Mouse (Mus musculus) liver, postnatal 0 days (tissue): ENCODE results near the gene Zfp503. TPM values are rescaled to one million over a fixed set of nuclear protein-coding genes. Genes with fewer than 3 reads are reported as not detected.

ENCODE experiments used
- ATAC-seq: fragments of 200-750 bp; cut with Nextera tagmentation; 2 replicates; pipeline ENCODE4 v1.8.0; 2017; ENCODE audit warnings: mild to moderate bottlenecking, moderate library complexity
- DNase-seq: peaks from one replicate; pipeline ENCODE4 v3.0.0-alpha.2; 2016
- H3K27ac ChIP-seq: fragments of 300-500 bp; sonication (generic); 2 replicates; pipeline ENCODE4 v1.5.1; 2014; ENCODE audit warnings: antibody characterized with exemption, moderate library complexity, mild to moderate bottlenecking, low read depth
- H3K27me3 ChIP-seq: fragments of 300-500 bp; sonication (generic); 2 replicates; pipeline ENCODE4 v1.6.1; 2014; ENCODE audit warnings: low read length, control low read depth, mixed read lengths; ENCODE audit not compliant: insufficient read depth
- H3K36me3 ChIP-seq: fragments of 300-500 bp; sonication (generic); replicated peaks from 2 replicates; pipeline ENCODE4 v1.6.1; 2014; ENCODE audit warnings: mild to moderate bottlenecking, control low read depth, low read length, moderate library complexity, mixed read lengths; ENCODE audit not compliant: insufficient read depth
- H3K4me1 ChIP-seq: fragments of 300-500 bp; sonication (generic); 2 replicates; pipeline ENCODE4 v1.6.1; 2014; ENCODE audit warnings: antibody characterized with exemption, mild to moderate bottlenecking, control low read depth; ENCODE audit not compliant: insufficient read depth
- H3K4me2 ChIP-seq: fragments of 300-500 bp; sonication (generic); 2 replicates; pipeline ENCODE4 v1.6.1; 2014; ENCODE audit warnings: low read depth, mild to moderate bottlenecking, low read length, moderate library complexity, mixed read lengths
- H3K4me3 ChIP-seq: fragments of 300-500 bp; sonication (generic); 2 replicates; pipeline ENCODE4 v1.5.1; 2014; ENCODE audit warnings: low read depth, low read length
- H3K9ac ChIP-seq: fragments of 300-500 bp; sonication (generic); replicated peaks from 2 replicates; pipeline ENCODE4 v1.6.1; 2014; ENCODE audit warnings: mild to moderate bottlenecking, moderate library complexity
- H3K9me3 ChIP-seq: fragments of 300-500 bp; sonication (generic); 2 replicates; pipeline ENCODE4 v1.6.1; 2016; ENCODE audit warnings: mild to moderate bottlenecking, control low read depth, low read length, mixed read lengths
- CTCF ChIP-seq: sonication (generic); IDR thresholded peaks from 2 replicates; pipeline ENCODE4 v1.5.1; 2016; ENCODE audit warnings: antibody characterized with exemption, low read depth
- EP300 ChIP-seq: IDR thresholded peaks from 2 replicates; pipeline ENCODE4 v1.6.1; 2016; ENCODE audit warnings: antibody characterized with exemption, low read depth, mild to moderate bottlenecking
- WGBS: fragments of 180-500 bp; shearing (Covaris S2); extraction: QIAGEN DNeasy Blood & Tissue Kit; methylation state at CpG from one replicate; pipeline ENCODE4 v1.1.7; 2014; ENCODE audit not compliant: insufficient replicate concordance; 5-methylcytosine and 5-hydroxymethylcytosine counted together
- polyA plus RNA-seq: library from polyadenylated mRNA; unstranded; fragments of >200 nt; fragmentation: Nextera tagmentation; extraction: Ambion mirVana; gene quantifications from 2 replicates; pipeline ENCODE4 v1.2.1, GENCODE M21; 2015

The Zfp503 gene
- polyA plus RNA-seq, 1 experiment from 2014 or later = 0.99 TPM

- Histone ChIP-seq H3K36me3 (no peaks in the 10 kb centered on the region), H3K27me3 (no peaks in the 10 kb centered on the region), H3K27ac (peak overlapping the region; percentile 69; the same call in 1 of the 2 replicates), H3K9ac (no peak overlapping the region), H3K9me3 (no peaks in the 10 kb centered on the region), H3K4me1 (0 out of 2 replicates have a peak, but pooled peaks cover 9% of the 10 kb centered on the region), H3K4me3 (no peak overlapping the region), H3K4me2 (0 out of 2 replicates have a peak overlapping the region, but pooled peaks have one; percentile 95)
- ATAC-seq (peak; percentile 29; the same call in 1 of the 2 replicates), DNase-seq (peak; percentile 28)
- WGBS = 30% methylated on average over 2 of the region's 2 CpGs
- no peak for TF ChIP-seq EP300
- peak; percentile 59 for TF ChIP-seq CTCF
Observed at GRCm38 (mm10) chr14:22020885-22021284, 31.5 kb upstream of the Zfp503 start.

- no peak for ATAC-seq
- Histone ChIP-seq H3K27me3 (no peaks in the 10 kb centered on the region), H3K9me3 (no peaks in the 10 kb centered on the region), H3K9ac (peak overlapping the region; percentile 65), H3K36me3 (no peaks in the 10 kb centered on the region), H3K4me3 (peak overlapping the region; percentile 55), H3K4me2 (peak overlapping the region; percentile 95), H3K27ac (peak overlapping the region; percentile 69), H3K4me1 (0 out of 2 replicates have a peak, but pooled peaks cover 9% of the 10 kb centered on the region)
- TF ChIP-seq EP300 (no peak), CTCF (no peak)
- no peak for DNase-seq
- 15% methylated on average over 12 of the region's 12 CpGs for WGBS
Observed at GRCm38 (mm10) chr14:22019949-22020845, 30.8 kb upstream of the Zfp503 start.

- no peaks in the 10 kb centered on the region for H3K27me3 ChIP-seq
- H3K27ac ChIP-seq = peak within 1 kb of the TSS; percentile 69
- no peaks in the 10 kb centered on the region for H3K36me3 ChIP-seq
- H3K4me1 ChIP-seq = 0 out of 2 replicates have a peak, but pooled peaks cover 9% of the 10 kb centered on the region
- peak; percentile 89 for ATAC-seq
- WGBS = under 1% methylated on average over 31 of the region's 33 CpGs
- DNase-seq = peak; percentile 77
- H3K9ac ChIP-seq = peak within 1 kb of the TSS; percentile 65
- H3K9me3 ChIP-seq = no peaks in the 10 kb centered on the region
- peak within 1 kb of the TSS; percentile 95 for H3K4me2 ChIP-seq
- peak within 1 kb of the TSS; percentile 55 for H3K4me3 ChIP-seq
- no peak; the same call in 1 of the 2 replicates for TF ChIP-seq CTCF
- no peak for TF ChIP-seq EP300
Observed at GRCm38 (mm10) chr14:22019252-22019948, 30.0 kb upstream of the Zfp503 start, which contains the start of gene Lrmda. Gene Lrmda (plus strand): TSS chr14:22019712.

- no peak for TF ChIP-seq CTCF
- TF ChIP-seq EP300 = no peak
- Histone ChIP-seq H3K27ac (no peak overlapping the region), H3K4me2 (no peak overlapping the region), H3K36me3 (no peaks in the 10 kb centered on the region), H3K9ac (no peak overlapping the region), H3K4me3 (no peak overlapping the region), H3K9me3 (no peaks in the 10 kb centered on the region), H3K27me3 (no peaks in the 10 kb centered on the region), H3K4me1 (0 out of 2 replicates have a peak, but pooled peaks cover 9% of the 10 kb centered on the region)
- no peak for ATAC-seq
- DNase-seq = no peak
- 50% methylated on average over 5 of the region's 5 CpGs for WGBS
Observed at GRCm38 (mm10) chr14:22017011-22017410, 27.6 kb upstream of the Zfp503 start.

DNA sequence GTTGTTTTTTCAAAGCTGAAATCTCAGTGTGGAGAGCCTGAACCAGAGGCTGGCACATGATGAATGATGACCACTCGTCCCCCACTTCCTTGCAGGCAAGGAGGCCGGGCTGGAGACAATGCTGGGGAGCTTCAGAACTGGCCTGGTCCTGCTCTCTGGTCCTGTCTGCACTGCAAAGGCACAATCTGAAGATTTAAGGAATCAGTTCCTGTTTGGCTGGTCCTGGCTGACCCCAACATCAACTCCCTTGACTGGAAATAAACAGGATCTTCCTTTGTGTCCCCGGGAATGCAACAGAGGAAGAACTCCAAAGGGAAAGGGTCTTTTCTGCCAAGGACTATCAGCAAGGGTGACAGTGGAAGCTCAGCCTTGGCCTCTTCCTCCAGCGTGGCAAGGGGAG is 25.4 kb upstream of the Zfp503 start:
- 39% methylated on average over 4 of the region's 4 CpGs for WGBS
- Histone ChIP-seq H3K4me3 (no peak overlapping the region), H3K36me3 (no peaks in the 10 kb centered on the region), H3K9me3 (no peaks in the 10 kb centered on the region), H3K27ac (no peak overlapping the region), H3K4me2 (no peak overlapping the region), H3K9ac (no peak overlapping the region), H3K4me1 (0 out of 2 replicates have a peak, but pooled peaks cover under 1% of the 10 kb centered on the region), H3K27me3 (no peaks in the 10 kb centered on the region)
- peak; percentile 35; the same call in 1 of the 2 replicates for ATAC-seq
- no peak for TF ChIP-seq CTCF
- TF ChIP-seq EP300 = no peak
- DNase-seq = no peak

GRCm38 (mm10) chr14:22014315-22014714 is 24.9 kb upstream of the Zfp503 start:
- no peak for ATAC-seq
- no peak for DNase-seq
- Histone ChIP-seq H3K27me3 (no peaks in the 10 kb centered on the region), H3K4me2 (no peak overlapping the region), H3K9ac (no peak overlapping the region), H3K36me3 (no peaks in the 10 kb centered on the region), H3K9me3 (no peaks in the 10 kb centered on the region), H3K4me1 (no peaks in the 10 kb centered on the region), H3K4me3 (no peak overlapping the region), H3K27ac (no peak overlapping the region)
- TF ChIP-seq CTCF (no peak), EP300 (no peak)
- WGBS = 62% methylated on average over 5 of the region's 5 CpGs
